Mouse (Mus musculus): Measurements from ENCODE around the gene Prr11.
"Not testable (repeated sequence)": the region's sequence is repeated elsewhere in the genome, so short reads cannot be mapped to it uniquely, and the experiment has no call there.

The Prr11 gene

DNA sequence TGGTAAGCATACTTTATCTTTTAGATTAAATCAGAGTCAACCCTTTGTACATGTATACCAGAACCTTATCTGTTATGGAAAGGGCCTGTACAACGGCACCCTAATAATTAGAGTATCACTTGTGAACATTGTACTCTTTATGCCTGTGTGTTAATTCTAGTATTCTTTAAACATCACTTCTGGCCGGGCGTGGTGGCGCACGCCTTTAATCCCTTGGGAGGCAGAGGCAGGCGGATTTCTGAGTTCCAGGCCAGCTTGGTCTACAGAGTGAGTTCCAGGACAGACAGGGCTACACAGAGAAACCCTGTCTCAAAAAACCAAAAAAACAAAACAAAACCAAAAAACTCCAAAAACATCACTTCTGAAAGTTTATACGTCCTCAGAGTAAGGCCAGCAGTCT, 59.6 kb downstream of the Prr11 start:
- DNase-seq (ENCODE audit: low spot score in 2 of 2): not testable (repeated sequence)

DNA sequence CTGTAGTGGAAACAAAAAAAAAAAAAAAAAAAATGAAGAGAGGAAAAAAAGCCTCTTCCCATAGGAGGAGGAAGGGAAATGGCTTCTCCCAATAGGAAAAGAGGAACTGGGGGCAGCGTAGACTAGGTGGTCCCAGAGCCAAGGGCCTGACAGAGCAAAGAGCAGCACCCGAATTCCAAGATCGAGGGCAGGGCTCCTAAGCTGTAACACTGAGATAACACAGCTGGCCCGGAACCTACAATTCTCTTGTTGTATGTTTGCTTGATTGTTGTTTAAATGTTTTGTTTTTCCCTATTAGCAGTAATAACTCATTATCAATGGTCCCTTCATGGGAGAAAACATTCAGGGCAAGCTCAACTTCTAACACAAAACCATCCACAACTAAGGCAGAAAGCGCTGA, 61.5 kb downstream of the Prr11 start:
- DNase-seq (ENCODE audit: low spot score in 2 of 2): peak in 1 of 2 experiments; percentile 29

DNA sequence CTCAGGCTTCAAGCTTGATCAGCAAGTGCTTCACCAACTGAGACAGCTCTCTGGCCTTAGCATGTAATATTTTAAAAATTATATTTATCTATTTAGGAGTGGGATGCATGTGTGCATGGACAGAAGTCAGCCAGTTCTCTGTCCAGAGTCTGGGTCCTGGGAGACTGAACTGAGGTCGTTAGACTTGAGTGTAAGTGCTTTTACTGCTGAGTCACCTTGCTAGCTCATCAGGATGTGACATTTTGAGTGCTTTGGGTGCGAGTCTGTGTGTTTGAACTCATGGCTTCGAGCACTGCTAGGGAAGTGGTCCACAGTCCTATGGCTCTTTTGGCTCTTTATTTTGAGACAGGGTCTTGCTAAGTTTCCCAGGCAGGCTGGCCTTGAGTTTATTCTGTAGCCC, 65.5 kb downstream of the Prr11 start:
- no peak for DNase-seq (ENCODE audit: low spot score in 2 of 2)

DNA sequence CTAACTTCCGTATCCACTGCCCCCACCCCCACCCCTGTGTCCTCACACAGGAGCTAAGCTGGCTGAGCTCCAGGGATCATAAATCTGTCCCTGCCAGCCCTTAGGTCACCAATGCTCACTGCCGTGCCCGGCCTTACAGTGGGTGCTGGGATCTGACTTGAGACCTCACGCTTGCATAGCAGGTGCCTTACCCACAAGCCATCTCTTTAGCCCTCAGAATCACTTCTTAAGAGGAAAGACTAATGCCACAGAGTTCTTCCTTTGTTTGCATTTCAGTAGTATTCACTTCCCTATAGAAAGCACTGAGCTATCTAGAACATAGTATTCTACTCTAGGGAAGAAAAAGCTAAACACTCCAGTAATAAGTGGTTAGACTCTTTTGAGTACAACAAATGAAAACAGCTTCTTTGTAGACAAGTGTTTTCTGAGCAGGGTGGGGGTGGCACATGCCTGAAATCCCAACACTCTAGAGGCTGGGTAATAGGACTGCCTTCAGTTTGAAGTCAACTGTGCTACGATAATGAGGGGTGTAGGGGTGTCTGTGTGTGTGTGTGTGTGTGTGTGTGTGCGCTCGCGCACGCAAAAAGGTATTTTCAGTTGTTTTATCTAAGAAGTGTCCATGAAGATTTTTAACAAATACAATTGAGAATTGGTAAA, 69.1 kb downstream of the Prr11 start:
- no peak for DNase-seq (ENCODE audit: low spot score in 2 of 2)

All from spleen, postnatal 4 days (tissue).